Mouse (Mus musculus): ENCODE results near the gene Gm6588.

- TF ChIP-seq CTCF (IDR thresholded peaks at IDR 0.05; ENCODE audit: low read depth, low read length), result no peak
- TF ChIP-seq GATA1 (IDR thresholded peaks at IDR 0.05; ENCODE audit: borderline replicate concordance, low read length), result no peak
- TF ChIP-seq TAL1 (conservative IDR thresholded peaks at IDR 0.05; ENCODE audit: low read depth, low read length), result no peak
- TF ChIP-seq POLR2AphosphoS5 (IDR thresholded peaks at IDR 0.05; ENCODE audit: insufficient replicate concordance, low read depth, low read length), result no peak
Observed at GRCm38 (mm10) chr5:112411072-112411471, 38.2 kb upstream of the Gm6588 start.

All from G1E (cell line).